Mouse (Mus musculus): ENCODE measurements around the gene Dgkg.

DNA sequence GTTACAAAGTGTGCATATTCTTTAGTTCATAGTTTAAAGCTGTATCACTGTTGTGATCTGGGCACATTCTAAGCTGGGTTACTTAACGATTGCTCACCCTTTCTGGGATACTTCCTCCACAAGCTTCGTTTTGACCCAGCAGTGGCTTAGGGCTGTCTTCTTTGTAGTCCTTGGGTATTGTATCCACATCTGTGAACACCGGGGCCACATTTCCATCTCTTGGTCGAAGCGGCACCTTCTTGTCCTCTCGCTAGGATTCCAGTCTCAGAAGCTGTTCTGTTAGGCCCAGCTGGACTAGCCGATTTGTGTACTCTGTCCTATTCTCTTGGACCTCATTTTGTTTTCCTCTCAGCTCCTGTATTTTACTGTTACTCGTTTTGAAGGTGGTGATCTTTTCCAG, 13.6 kb downstream of the Dgkg start:
- no peak for TF ChIP-seq ZC3H11A (IDR thresholded peaks at IDR 0.05; ENCODE audit: borderline replicate concordance, low read depth, low read length)
- TF ChIP-seq CHD2 (IDR thresholded peaks at IDR 0.05; ENCODE audit: low read depth, low read length): no peak
